Mouse (Mus musculus) cerebellum, adult 18-20 months (tissue): Measurements from ENCODE around the gene S100a11.

Source experiments
- DNase-seq, 2 experiments: peaks; one replicate each; pipeline ENCODE4 v3.0.0; 2021

S100a11 gene

DNA sequence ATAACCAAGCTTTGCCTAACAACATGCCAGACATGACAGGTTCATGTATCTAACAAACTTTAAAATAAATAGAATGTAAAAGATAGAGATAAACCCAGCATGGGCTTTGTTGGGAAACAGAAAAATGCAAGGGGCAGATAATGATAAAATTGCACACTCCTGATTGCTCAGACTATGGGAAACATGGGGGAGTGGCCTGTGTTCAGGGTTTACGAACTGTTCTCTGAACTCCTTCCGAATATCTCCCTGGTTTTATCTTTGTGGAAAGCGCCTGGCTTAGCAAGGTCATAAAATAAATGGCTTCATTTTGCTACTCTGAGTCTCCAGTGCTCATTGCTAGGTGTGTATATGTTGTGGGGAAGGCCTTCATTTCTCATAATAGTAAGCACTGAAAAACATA, 46.6 kb downstream of the S100a11 start:
- no peak for DNase-seq

DNA sequence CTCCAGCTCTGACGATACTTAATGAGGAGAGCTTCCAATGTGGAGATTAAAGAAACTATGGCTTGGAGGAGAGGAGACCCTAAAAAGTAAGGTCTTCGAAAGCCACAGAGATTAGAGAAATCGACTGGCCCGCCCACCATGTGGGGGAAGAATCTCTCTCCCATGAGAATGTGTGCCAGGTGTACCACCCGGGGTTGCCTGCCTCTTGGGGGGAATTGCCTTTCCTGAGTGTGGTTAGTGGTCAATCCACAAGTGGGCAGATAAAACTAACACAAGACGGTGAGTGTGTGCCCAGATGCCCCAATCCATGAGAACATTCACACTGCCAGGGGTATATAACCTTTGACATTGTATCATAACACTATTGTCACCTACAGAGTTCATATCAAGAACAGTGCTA, 47.4 kb downstream of the S100a11 start:
- DNase-seq = no peak

GRCm38 (mm10) chr3:93568428-93569040, 48.2 kb downstream of the S100a11 start:
- no peak for DNase-seq

- DNase-seq = no peak
These were observed 48.8 kb downstream of the S100a11 start for GRCm38 (mm10) chr3:93569046-93569445.

GRCm38 (mm10) chr3:93572058-93572791, 51.9 kb downstream of the S100a11 start:
- no peak for DNase-seq
